Mouse (Mus musculus) MEL (cell line): ENCODE measurements around the gene Prdx2. TPM values are rescaled to one million over a fixed set of nuclear protein-coding genes. Genes with fewer than 3 reads are reported as not detected.

Source experiments
- DNase-seq: peaks from one replicate; pipeline ENCODE4 v3.0.0; 2011; ENCODE audit warnings: low read depth, low spot score
- H3K27ac ChIP-seq: 2 replicates; pipeline ENCODE4 v1.5.1; 2012; ENCODE audit warnings: low read depth, mild to moderate bottlenecking, control low read depth, low read length, moderate library complexity; ENCODE audit not compliant: control insufficient read depth
- H3K27me3 ChIP-seq, 2 experiments: fragments of 150-350 bp in 1 of 2; sonication (generic) in 1 of 2; 2 replicates each; pipeline ENCODE4 v1.6.1; 2012; ENCODE audit warnings: low read length in 2 of 2, mild to moderate bottlenecking in 2 of 2, improper control_type of control experiment in 1 of 2, moderate library complexity in 1 of 2; ENCODE audit not compliant: insufficient read depth in 2 of 2, control insufficient read depth in 1 of 2
- H3K36me3 ChIP-seq, 2 experiments: 2 replicates each; pipeline ENCODE4 v1.6.1; 2012 to 2014; ENCODE audit warnings: low read length in 2 of 2, improper control_type of control experiment in 1 of 2, inconsistent platforms in 1 of 2, mild to moderate bottlenecking in 1 of 2; ENCODE audit not compliant: insufficient read depth in 2 of 2, control insufficient read depth in 1 of 2
- H3K4me1 ChIP-seq, 2 experiments: fragments of 150-350 bp in 1 of 2; sonication (generic) in 1 of 2; 2 replicates each; pipeline ENCODE4 v1.6.1; 2012; ENCODE audit warnings: low read length in 2 of 2, improper control_type of control experiment in 1 of 2, mild to moderate bottlenecking in 1 of 2; ENCODE audit not compliant: insufficient read depth in 2 of 2, control insufficient read depth in 1 of 2
- H3K4me3 ChIP-seq, 2 experiments: fragments of 150-350 bp in 1 of 2; sonication (generic) in 1 of 2; 2 replicates each; pipeline ENCODE4 v1.5.1; 2012; ENCODE audit warnings: low read depth in 2 of 2, low read length in 2 of 2, mild to moderate bottlenecking in 2 of 2, moderate library complexity in 2 of 2, control low read depth in 1 of 2, improper control_type of control experiment in 1 of 2; ENCODE audit not compliant: control insufficient read depth in 1 of 2, insufficient read depth in 1 of 2
- H3K79me2 ChIP-seq: 2 replicates; pipeline ENCODE4 v1.6.1; 2012; ENCODE audit warnings: mild to moderate bottlenecking, low read length, moderate library complexity; ENCODE audit not compliant: control insufficient read depth, poor library complexity, insufficient read depth
- H3K9ac ChIP-seq: 2 replicates; pipeline ENCODE4 v1.6.1; 2012; ENCODE audit warnings: low read depth, mild to moderate bottlenecking, control low read depth, low read length, moderate library complexity; ENCODE audit not compliant: control insufficient read depth, poor library complexity, severe bottlenecking
- H3K9me3 ChIP-seq: fragments of 150-350 bp; sonication (generic); replicated peaks from 2 replicates; pipeline ENCODE4 v1.6.1; 2012; ENCODE audit warnings: mild to moderate bottlenecking, low read length, improper control_type of control experiment, moderate library complexity; ENCODE audit not compliant: insufficient read depth
- CHD1 ChIP-seq: IDR thresholded peaks from 2 replicates; pipeline ENCODE4 v1.6.1; 2012; ENCODE audit warnings: low read depth, mild to moderate bottlenecking, inconsistent platforms, low read length, improper control_type of control experiment
- CHD2 ChIP-seq: IDR thresholded peaks from 2 replicates; pipeline ENCODE4 v1.6.1; 2011; ENCODE audit warnings: low read length, improper control_type of control experiment
- CTCF ChIP-seq, 3 experiments: IDR thresholded peaks in 2 of 3; conservative IDR thresholded peaks in 1 of 3; 2 replicates each; pipeline ENCODE4 v1.5.1; 2011 to 2012; ENCODE audit warnings: low read length in 3 of 3, low read depth in 2 of 3, mild to moderate bottlenecking in 2 of 3, improper control_type of control experiment in 1 of 3, inconsistent platforms in 1 of 3, mixed read lengths in 1 of 3, moderate library complexity in 1 of 3; ENCODE audit not compliant: control insufficient read depth in 1 of 3, insufficient read depth in 1 of 3, poor library complexity in 1 of 3, severe bottlenecking in 1 of 3
- E2F4 ChIP-seq: IDR thresholded peaks from 2 replicates; pipeline ENCODE4 v1.6.1; 2011; ENCODE audit warnings: low read depth, low read length, improper control_type of control experiment, borderline replicate concordance
- EP300 ChIP-seq, 2 experiments: IDR thresholded peaks; 2 replicates each; pipeline ENCODE4 v1.6.1; 2011; ENCODE audit warnings: improper control_type of control experiment in 2 of 2, low read length in 2 of 2, low read depth in 1 of 2, mild to moderate bottlenecking in 1 of 2
- GATA1 ChIP-seq: IDR thresholded peaks from 2 replicates; pipeline ENCODE4 v1.6.1; 2011; ENCODE audit warnings: low read depth, low read length, improper control_type of control experiment
- HCFC1 ChIP-seq: IDR thresholded peaks from 2 replicates; pipeline ENCODE4 v1.6.1; 2012; ENCODE audit warnings: low read depth, mild to moderate bottlenecking, inconsistent platforms, low read length, improper control_type of control experiment, moderate library complexity
- JUND ChIP-seq: IDR thresholded peaks from 2 replicates; pipeline ENCODE4 v1.6.1; 2011; ENCODE audit warnings: low read depth, mild to moderate bottlenecking, improper control_type of control experiment, low read length
- KAT2A ChIP-seq: conservative IDR thresholded peaks from 2 replicates; pipeline ENCODE4 v1.6.1; 2012; ENCODE audit warnings: low read depth, low read length, improper control_type of control experiment, inconsistent platforms
- MAFK ChIP-seq: IDR thresholded peaks from 2 replicates; pipeline ENCODE4 v1.6.1; 2011; ENCODE audit warnings: low read depth, mild to moderate bottlenecking, low read length, improper control_type of control experiment, borderline replicate concordance
- MAZ ChIP-seq: IDR thresholded peaks from 2 replicates; pipeline ENCODE4 v1.6.1; 2012; ENCODE audit warnings: low read depth, mild to moderate bottlenecking, inconsistent platforms, low read length, improper control_type of control experiment
- MEF2A ChIP-seq: IDR thresholded peaks from 2 replicates; pipeline ENCODE4 v1.6.1; 2014; ENCODE audit warnings: low read depth, mild to moderate bottlenecking, inconsistent platforms, low read length, improper control_type of control experiment; ENCODE audit not compliant: poor library complexity, insufficient replicate concordance, severe bottlenecking; ENCODE audit errors: extremely low read depth
- MXI1 ChIP-seq: IDR thresholded peaks from 2 replicates; pipeline ENCODE4 v1.6.1; 2011; ENCODE audit warnings: mild to moderate bottlenecking, low read depth, low read length, improper control_type of control experiment
- MYB ChIP-seq: IDR thresholded peaks from 2 replicates; pipeline ENCODE4 v1.6.1; 2011; ENCODE audit warnings: mild to moderate bottlenecking, low read depth, low read length, improper control_type of control experiment
- MYC ChIP-seq: IDR thresholded peaks from 2 replicates; pipeline ENCODE4 v1.6.1; 2011; ENCODE audit warnings: low read depth, mild to moderate bottlenecking, low read length, improper control_type of control experiment, moderate library complexity
- NELFE ChIP-seq: IDR thresholded peaks from 2 replicates; pipeline ENCODE4 v1.6.1; 2011; ENCODE audit warnings: low read depth, low read length, improper control_type of control experiment
- POLR2AphosphoS2 ChIP-seq: IDR thresholded peaks from 2 replicates; pipeline ENCODE4 v1.6.1; 2011; ENCODE audit warnings: low read length, improper control_type of control experiment
- RCOR1 ChIP-seq: IDR thresholded peaks from 2 replicates; pipeline ENCODE4 v1.6.1; 2012; ENCODE audit warnings: low read depth, mild to moderate bottlenecking, inconsistent platforms, low read length, improper control_type of control experiment
- TAL1 ChIP-seq: IDR thresholded peaks from 2 replicates; pipeline ENCODE4 v1.6.1; 2012; ENCODE audit warnings: mild to moderate bottlenecking, inconsistent platforms, low read length, moderate library complexity, mixed read lengths
- TCF12 ChIP-seq: IDR thresholded peaks from 2 replicates; pipeline ENCODE4 v1.6.1; 2014; ENCODE audit warnings: low read depth, mild to moderate bottlenecking, inconsistent platforms, low read length, improper control_type of control experiment, moderate library complexity
- UBTF ChIP-seq: IDR thresholded peaks from 2 replicates; pipeline ENCODE4 v1.6.1; 2012; ENCODE audit warnings: low read depth, mild to moderate bottlenecking, inconsistent platforms, low read length, improper control_type of control experiment, moderate library complexity, borderline replicate concordance; ENCODE audit not compliant: insufficient read depth
- ZC3H11A ChIP-seq: IDR thresholded peaks from 2 replicates; pipeline ENCODE4 v1.6.1; 2012; ENCODE audit warnings: low read depth, mild to moderate bottlenecking, inconsistent platforms, low read length, improper control_type of control experiment
- ZKSCAN1 ChIP-seq: IDR thresholded peaks from 2 replicates; pipeline ENCODE4 v1.6.1; 2012; ENCODE audit warnings: low read depth, mild to moderate bottlenecking, inconsistent platforms, low read length, improper control_type of control experiment, moderate library complexity
- ZMIZ1 ChIP-seq: IDR thresholded peaks from 2 replicates; pipeline ENCODE4 v1.6.1; 2012; ENCODE audit warnings: low read depth, mild to moderate bottlenecking, inconsistent platforms, low read length, improper control_type of control experiment, moderate library complexity
- ZNF384 ChIP-seq: IDR thresholded peaks from 2 replicates; pipeline ENCODE4 v1.6.1; 2012; ENCODE audit warnings: low read depth, mild to moderate bottlenecking, inconsistent platforms, low read length, improper control_type of control experiment
- polyA plus RNA-seq, 2 experiments: library from polyadenylated mRNA; stranded (reverse) in 1 of 2; unstranded in 1 of 2; fragments of >175 nt in 1 of 2; fragments of >200 nt in 1 of 2; gene quantifications; 2 replicates each; pipeline versions ENCODE4 v1.2.1 to v1.2.4; 2012; ENCODE audit warnings: low replicate concordance in 2 of 2, low read depth in 1 of 2; ENCODE audit not compliant: insufficient read length in 2 of 2, insufficient read depth in 1 of 2, missing spikeins in 1 of 2
- total RNA-seq: library from RNA; depleted of rRNA; stranded (reverse); fragments of 300-350 nt; gene quantifications from 2 replicates; pipeline ENCODE4 v1.2.3, GENCODE M21; 2012

The Prdx2 gene
- total and polyA plus RNA-seq, 3 experiments, result 643 to 773 (median 679) TPM

DNA sequence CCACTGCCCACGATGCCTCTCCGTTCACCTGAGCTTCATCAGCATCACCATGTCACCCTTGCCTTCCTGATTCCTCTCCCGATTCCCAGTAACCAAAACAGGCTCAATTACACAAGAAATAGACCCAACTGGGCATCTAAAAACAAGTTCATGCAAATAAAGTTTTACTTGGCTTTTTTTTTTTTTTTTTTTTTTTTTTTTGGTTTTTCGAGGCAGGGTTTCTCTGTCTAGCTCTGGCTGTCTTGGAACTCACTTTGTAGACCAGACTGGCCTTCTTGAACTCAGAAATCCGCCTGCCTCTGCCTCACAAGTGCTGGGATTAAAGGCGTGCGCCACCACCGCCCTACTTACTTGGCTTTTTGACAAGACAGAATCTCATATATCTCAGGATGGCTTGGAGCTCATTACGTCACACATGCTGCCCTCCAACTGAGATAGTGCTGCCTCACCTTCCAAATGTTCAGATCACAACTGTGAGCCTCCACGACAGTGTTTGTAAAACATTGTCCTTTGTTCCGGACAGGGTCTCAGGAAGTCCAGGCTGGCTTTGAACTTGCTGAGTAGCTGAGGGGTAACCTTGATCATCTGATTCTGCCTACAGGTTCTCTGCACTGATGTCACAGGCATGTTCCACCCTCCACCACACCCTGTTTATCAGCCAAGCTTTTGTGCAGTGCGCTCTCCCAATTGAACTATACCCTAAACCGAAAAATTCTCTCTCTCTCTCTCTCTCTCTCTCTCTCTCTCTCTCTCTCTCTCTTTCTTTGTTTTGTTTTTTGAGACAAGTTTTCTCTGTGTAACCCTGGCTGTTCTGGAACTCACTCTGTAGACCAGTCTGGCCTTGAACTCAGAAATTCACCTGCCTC, 31.5 kb upstream of the Prdx2 start:
- no peaks in the 10 kb centered on the region for H3K9me3 ChIP-seq
- TF ChIP-seq UBTF, result no peak
- TF ChIP-seq RCOR1, result no peak
- no peak for TF ChIP-seq CHD2
- no peak for TF ChIP-seq ZC3H11A
- no peak for TF ChIP-seq HCFC1
- TF ChIP-seq TCF12, result no peak
- no peak for TF ChIP-seq NELFE
- no peak for TF ChIP-seq EP300 (IDR thresholded peaks at IDR 0.05; ENCODE audit: low read depth in 1 of 2, low read length in 2 of 2)
- TF ChIP-seq MYB, result no peak
- no peak for TF ChIP-seq MAZ
- no peak for TF ChIP-seq KAT2A
- no peak for TF ChIP-seq MEF2A
- no peak for TF ChIP-seq TAL1
- no peak for TF ChIP-seq MAFK
- no peak for TF ChIP-seq ZKSCAN1
- 0 out of 2 replicates have a peak, but pooled peaks have one; percentile 16 for TF ChIP-seq GATA1
- TF ChIP-seq MXI1, result no peak
- TF ChIP-seq E2F4, result no peak
- TF ChIP-seq ZMIZ1, result no peak
- TF ChIP-seq POLR2AphosphoS2, result no peak
- no peak for TF ChIP-seq MYC
- no peak for TF ChIP-seq CTCF (IDR thresholded peaks at IDR 0.05 in 2 of 3, conservative IDR thresholded peaks at IDR 0.05 in 1 of 3; ENCODE audit: control insufficient read depth in 1 of 3, insufficient read depth in 1 of 3, low read depth in 2 of 3, low read length in 3 of 3, poor library complexity in 1 of 3, severe bottlenecking in 1 of 3)
- peak; percentile 80 for TF ChIP-seq ZNF384
- TF ChIP-seq CHD1, result no peak
- TF ChIP-seq JUND, result peak; percentile 87
- TF ChIP-seq, all 39 proteins: peak for 3
- Histone ChIP-seq H3K9ac (no peak overlapping the region), H3K79me2 (no peaks in the 10 kb centered on the region), H3K27ac (no peak overlapping the region), H3K4me1 (peaks cover 0 to 26% of the 10 kb centered on the region in 2 experiments; a peak in 3 of 4 replicates), H3K27me3 (no peaks in the 10 kb centered on the region), H3K36me3 (peaks cover 0 to 13% of the 10 kb centered on the region in 2 experiments; a peak in 2 of 4 replicates), H3K4me3 (no peak overlapping the region)
- DNase-seq, result peak; percentile 72
